Mouse (Mus musculus) megakaryocyte, embryonic 14.5 days (primary cell): ENCODE data around the gene Ndufs6.

Source experiments
- FLI1 ChIP-seq: IDR thresholded peaks from 2 replicates; pipeline ENCODE4 v1.6.1; 2012; ENCODE audit warnings: low read length, inconsistent platforms, mixed read lengths
- GATA1 ChIP-seq: IDR thresholded peaks from 3 replicates; pipeline ENCODE4 v1.6.1; 2012; ENCODE audit warnings: mixed read lengths, low read length, inconsistent platforms, borderline replicate concordance

DNA sequence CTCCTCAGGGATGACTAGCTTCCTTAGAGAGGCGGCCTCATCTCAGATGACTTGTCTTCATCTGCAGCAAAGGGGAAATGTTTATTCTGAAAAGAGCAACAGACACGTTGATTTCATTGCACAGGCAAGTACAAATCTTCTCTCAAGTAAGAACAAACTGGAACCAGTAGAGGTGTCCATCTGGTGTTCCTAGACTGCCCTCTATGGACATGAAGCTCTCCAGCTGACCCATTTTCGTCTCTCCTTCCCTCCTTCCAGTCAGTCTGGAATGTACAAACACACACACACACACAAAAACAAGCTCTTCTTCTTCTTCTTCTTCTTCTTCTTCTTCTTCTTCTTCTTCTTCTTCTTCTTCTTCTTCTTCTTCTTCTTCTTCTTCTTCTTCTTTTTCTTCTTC lies 23.6 kb upstream of the Ndufs6 start:
- no peak for TF ChIP-seq GATA1
- TF ChIP-seq FLI1 = no peak
